Mouse (Mus musculus): Measurements from ENCODE around the gene Bckdhb. TPM values are rescaled to one million over a fixed set of nuclear protein-coding genes. Genes with fewer than 3 reads are reported as not detected.

Bckdhb gene
- polyA plus RNA-seq, 1 experiment: 5.4 TPM

DNA sequence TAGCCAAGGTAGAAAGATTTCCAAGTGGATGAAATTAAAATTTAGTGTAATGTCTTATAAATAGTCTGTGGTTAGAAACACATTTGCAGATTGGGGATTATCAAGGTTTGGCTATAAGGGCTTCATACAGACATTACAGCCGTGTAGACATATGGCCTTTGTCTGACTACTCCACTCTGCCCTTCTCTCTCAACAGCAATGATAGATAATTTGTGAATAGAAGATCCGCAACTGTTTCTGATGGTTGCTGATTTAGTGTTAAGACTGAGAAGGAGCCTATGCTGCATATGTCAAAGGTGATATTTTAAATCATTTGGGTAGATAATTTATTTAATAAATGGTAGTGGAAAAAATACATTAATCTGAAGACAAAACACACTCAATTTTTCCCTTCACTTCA, 115.4 kb downstream of the Bckdhb start:
- 97% methylated on average over 2 of the region's 2 CpGs for WGBS
- no peaks in the 10 kb centered on the region for H3K27me3 ChIP-seq (ENCODE audit: control insufficient read depth, insufficient read depth, low read length)
- no peaks in the 10 kb centered on the region for H3K4me1 ChIP-seq (ENCODE audit: control insufficient read depth, insufficient read depth, insufficient read length)
- no peaks in the 10 kb centered on the region for H3K36me3 ChIP-seq (ENCODE audit: control insufficient read depth, insufficient read depth, low read length)
- DNase-seq (ENCODE audit: low read depth in 1 of 2, low spot score in 2 of 2): no peak
- no peak overlapping the region for H3K4me3 ChIP-seq (ENCODE audit: extremely low read depth, insufficient read depth, insufficient read length)
- TF ChIP-seq POLR2A (IDR thresholded peaks at IDR 0.05; ENCODE audit: low read depth, low read length): no peak
- no peak for TF ChIP-seq CTCF (IDR thresholded peaks at IDR 0.05; ENCODE audit: extremely low read depth, insufficient read depth, insufficient read length, insufficient replicate concordance)
- no peak overlapping the region for H3K27ac ChIP-seq (ENCODE audit: insufficient read depth, low read length)

DNA sequence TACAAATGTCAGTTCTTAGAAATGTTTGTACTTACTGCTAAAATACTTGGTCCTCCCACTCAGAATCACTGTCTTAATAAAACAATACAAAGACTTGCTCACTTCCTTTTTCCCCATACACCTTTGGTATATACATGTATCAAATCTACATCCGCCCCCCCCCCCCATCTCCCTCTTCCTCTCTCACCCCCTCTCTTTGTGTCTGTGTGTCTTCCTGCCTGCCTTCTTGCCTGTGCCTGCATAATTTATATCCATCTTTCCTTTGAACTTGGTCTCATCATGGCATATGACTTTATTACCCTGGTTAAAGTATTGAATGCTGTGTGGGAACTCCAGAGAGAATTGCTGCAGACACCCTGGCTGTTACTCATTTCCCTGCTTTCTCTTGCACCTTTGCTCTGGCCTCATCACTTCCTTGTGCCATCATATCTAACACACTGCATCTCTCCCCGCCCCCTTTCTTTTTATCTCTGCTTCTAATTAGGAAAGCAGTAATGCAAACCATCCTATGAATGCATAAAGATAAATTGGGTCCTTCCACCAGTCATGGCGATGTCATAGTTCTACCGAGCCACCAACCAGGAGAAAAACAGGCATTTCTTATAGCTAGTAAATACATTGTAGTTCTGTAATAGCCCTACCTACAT, 116.8 kb downstream of the Bckdhb start:
- no peak for DNase-seq (ENCODE audit: low read depth in 1 of 2, low spot score in 2 of 2)
- 89% methylated on average over 3 of the region's 4 CpGs for WGBS
- Histone ChIP-seq H3K4me3 (ENCODE audit: extremely low read depth, insufficient read depth, insufficient read length) (no peak overlapping the region), H3K27me3 (ENCODE audit: control insufficient read depth, insufficient read depth, low read length) (no peaks in the 10 kb centered on the region), H3K36me3 (ENCODE audit: control insufficient read depth, insufficient read depth, low read length) (no peaks in the 10 kb centered on the region), H3K4me1 (ENCODE audit: control insufficient read depth, insufficient read depth, insufficient read length) (no peaks in the 10 kb centered on the region), H3K27ac (ENCODE audit: insufficient read depth, low read length) (no peak overlapping the region)
- TF ChIP-seq CTCF (IDR thresholded peaks at IDR 0.05; ENCODE audit: extremely low read depth, insufficient read depth, insufficient read length, insufficient replicate concordance): no peak

DNA sequence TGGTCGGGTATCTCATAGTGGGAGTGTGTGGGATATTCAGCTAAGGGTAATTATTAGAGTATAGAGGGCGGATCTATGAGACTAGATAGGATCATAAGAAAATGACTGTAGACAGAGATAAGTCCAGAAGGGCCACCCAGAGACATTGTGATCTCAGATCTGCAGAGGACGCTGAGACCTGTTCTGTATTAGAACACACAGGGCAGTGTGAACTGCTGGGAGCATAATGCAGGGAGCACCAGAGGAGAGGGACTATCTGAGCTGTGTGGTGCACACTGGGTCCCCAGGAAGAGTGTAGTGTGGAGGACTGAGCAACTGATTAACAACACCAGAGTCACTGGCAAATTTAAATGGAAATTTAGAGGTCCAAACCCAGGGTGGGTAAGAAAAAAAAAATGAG, 117.6 kb downstream of the Bckdhb start:
- Histone ChIP-seq H3K4me1 (ENCODE audit: control insufficient read depth, insufficient read depth, insufficient read length) (no peaks in the 10 kb centered on the region), H3K27ac (ENCODE audit: insufficient read depth, low read length) (no peak overlapping the region), H3K4me3 (ENCODE audit: extremely low read depth, insufficient read depth, insufficient read length) (no peak overlapping the region), H3K36me3 (ENCODE audit: control insufficient read depth, insufficient read depth, low read length) (no peaks in the 10 kb centered on the region), H3K27me3 (ENCODE audit: control insufficient read depth, insufficient read depth, low read length) (no peaks in the 10 kb centered on the region)
- WGBS: 86% methylated on average over 3 of the region's 3 CpGs
- TF ChIP-seq POLR2A (IDR thresholded peaks at IDR 0.05; ENCODE audit: low read depth, low read length) (no peak), CTCF (IDR thresholded peaks at IDR 0.05; ENCODE audit: extremely low read depth, insufficient read depth, insufficient read length, insufficient replicate concordance) (no peak)
- DNase-seq (ENCODE audit: low read depth in 1 of 2, low spot score in 2 of 2): no peak

DNA sequence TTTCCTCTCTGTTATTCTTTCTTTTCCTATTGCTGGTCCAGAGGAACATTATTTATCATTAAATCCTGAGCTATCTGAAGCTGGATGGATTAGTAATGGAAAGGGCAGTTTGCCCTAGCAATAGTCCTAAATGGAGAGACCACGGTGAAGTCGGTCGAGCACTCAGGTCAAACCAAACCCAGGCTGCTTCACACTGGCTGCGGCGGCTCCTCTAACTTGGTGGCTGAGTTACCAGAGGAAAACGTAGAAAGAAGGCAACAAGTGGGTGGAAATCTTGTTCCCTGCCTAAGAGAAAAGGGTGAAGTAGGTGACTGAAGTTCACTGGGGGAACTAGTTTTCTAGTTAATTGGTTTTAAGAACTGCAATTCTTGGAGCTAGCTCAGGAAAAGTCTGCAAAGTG, 119.2 kb downstream of the Bckdhb start:
- no peak for DNase-seq (ENCODE audit: low read depth in 1 of 2, low spot score in 2 of 2)
- no peak for TF ChIP-seq CTCF (IDR thresholded peaks at IDR 0.05; ENCODE audit: extremely low read depth, insufficient read depth, insufficient read length, insufficient replicate concordance)
- no peaks in the 10 kb centered on the region for H3K27me3 ChIP-seq (ENCODE audit: control insufficient read depth, insufficient read depth, low read length)
- no peak overlapping the region for H3K27ac ChIP-seq (ENCODE audit: insufficient read depth, low read length)
- no peak overlapping the region for H3K4me3 ChIP-seq (ENCODE audit: extremely low read depth, insufficient read depth, insufficient read length)
- no peaks in the 10 kb centered on the region for H3K36me3 ChIP-seq (ENCODE audit: control insufficient read depth, insufficient read depth, low read length)
- WGBS: 95% methylated on average over 6 of the region's 6 CpGs
- H3K4me1 ChIP-seq (ENCODE audit: control insufficient read depth, insufficient read depth, insufficient read length): no peaks in the 10 kb centered on the region

DNA sequence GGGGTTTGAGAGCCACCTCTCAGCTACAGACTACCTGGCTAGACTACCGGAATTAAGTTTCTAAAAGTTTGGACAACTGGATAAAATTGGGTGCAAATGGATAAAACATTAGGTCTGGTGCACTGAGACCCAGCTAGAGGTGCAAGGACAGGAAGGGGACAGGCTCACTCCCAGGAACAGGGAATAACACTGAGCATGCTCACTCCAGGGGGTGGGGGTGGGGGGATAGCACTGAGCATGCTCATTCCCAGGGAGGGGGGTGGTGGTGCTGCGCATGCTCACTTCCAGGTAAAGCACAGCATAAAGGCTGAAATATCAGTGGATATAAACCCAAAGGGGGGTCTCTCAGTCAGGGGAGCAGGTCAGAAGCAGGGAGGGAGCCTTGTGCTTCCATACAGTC, 120.7 kb downstream of the Bckdhb start:
- no peaks in the 10 kb centered on the region for H3K36me3 ChIP-seq (ENCODE audit: control insufficient read depth, insufficient read depth, low read length)
- no peaks in the 10 kb centered on the region for H3K27me3 ChIP-seq (ENCODE audit: control insufficient read depth, insufficient read depth, low read length)
- TF ChIP-seq POLR2A (IDR thresholded peaks at IDR 0.05; ENCODE audit: low read depth, low read length): no peak
- TF ChIP-seq CTCF (IDR thresholded peaks at IDR 0.05; ENCODE audit: extremely low read depth, insufficient read depth, insufficient read length, insufficient replicate concordance): no peak
- 95% methylated on average over 2 of the region's 2 CpGs for WGBS
- no peaks in the 10 kb centered on the region for H3K4me1 ChIP-seq (ENCODE audit: control insufficient read depth, insufficient read depth, insufficient read length)
- no peak overlapping the region for H3K27ac ChIP-seq (ENCODE audit: insufficient read depth, low read length)
- no peak for DNase-seq (ENCODE audit: low read depth in 1 of 2, low spot score in 2 of 2)
- H3K4me3 ChIP-seq (ENCODE audit: extremely low read depth, insufficient read depth, insufficient read length): no peak overlapping the region

DNA sequence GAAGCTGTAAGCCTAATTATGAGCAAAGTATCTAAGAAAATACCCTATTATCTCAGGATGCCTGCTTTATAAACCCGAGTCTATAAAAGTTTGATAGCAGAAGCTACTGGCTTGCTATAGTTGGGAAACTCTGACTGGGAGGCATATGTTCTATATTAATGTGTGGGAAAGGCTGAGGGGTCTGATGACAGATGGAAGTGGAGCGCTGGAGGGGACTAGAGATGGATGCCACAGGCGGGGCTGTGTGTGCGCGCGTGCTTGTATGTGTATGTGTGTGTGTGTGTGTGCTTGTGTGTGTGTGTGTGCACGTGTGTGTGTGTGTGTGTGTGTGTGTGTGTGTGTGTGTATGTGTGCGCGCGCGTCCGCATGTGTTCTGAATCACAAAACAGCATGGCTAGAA, 121.4 kb downstream of the Bckdhb start:
- WGBS: 95% methylated on average over 12 of the region's 12 CpGs

DNA sequence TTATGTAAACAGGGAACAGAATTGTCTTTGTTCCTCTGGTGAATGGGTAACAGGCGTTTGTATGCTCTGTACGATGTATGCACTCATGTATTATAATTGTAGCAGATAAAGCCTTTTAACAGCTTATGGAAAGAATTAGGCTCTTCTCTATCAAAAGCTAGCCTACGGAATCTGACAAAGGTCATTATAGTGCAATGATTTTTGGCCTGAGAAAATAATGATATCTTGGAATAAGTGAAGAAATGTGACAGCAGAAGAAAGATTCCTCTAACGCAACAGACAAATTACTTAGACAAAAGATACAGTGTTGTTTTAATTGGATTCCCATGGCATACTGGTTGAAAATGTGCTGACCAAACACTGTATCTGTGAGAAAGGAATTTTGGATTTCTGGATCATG, 122.0 kb downstream of the Bckdhb start:
- TF ChIP-seq POLR2A (IDR thresholded peaks at IDR 0.05; ENCODE audit: low read depth, low read length) (no peak), CTCF (IDR thresholded peaks at IDR 0.05; ENCODE audit: extremely low read depth, insufficient read depth, insufficient read length, insufficient replicate concordance) (no peak)
- no peak for DNase-seq (ENCODE audit: low read depth in 1 of 2, low spot score in 2 of 2)
- H3K27ac ChIP-seq (ENCODE audit: insufficient read depth, low read length): no peak overlapping the region
- H3K36me3 ChIP-seq (ENCODE audit: control insufficient read depth, insufficient read depth, low read length): no peaks in the 10 kb centered on the region
- H3K4me3 ChIP-seq (ENCODE audit: extremely low read depth, insufficient read depth, insufficient read length): no peak overlapping the region
- 92% methylated on average over 4 of the region's 4 CpGs for WGBS
- H3K27me3 ChIP-seq (ENCODE audit: control insufficient read depth, insufficient read depth, low read length): no peaks in the 10 kb centered on the region
- H3K4me1 ChIP-seq (ENCODE audit: control insufficient read depth, insufficient read depth, insufficient read length): no peaks in the 10 kb centered on the region

More for the DNA sequence above, 121.4 kb downstream of the Bckdhb start:
- no peak overlapping the region for H3K4me3 ChIP-seq (ENCODE audit: extremely low read depth, insufficient read depth, insufficient read length)
- TF ChIP-seq POLR2A (IDR thresholded peaks at IDR 0.05; ENCODE audit: low read depth, low read length): no peak
- no peak for TF ChIP-seq CTCF (IDR thresholded peaks at IDR 0.05; ENCODE audit: extremely low read depth, insufficient read depth, insufficient read length, insufficient replicate concordance)
- no peaks in the 10 kb centered on the region for H3K27me3 ChIP-seq (ENCODE audit: control insufficient read depth, insufficient read depth, low read length)
- DNase-seq (ENCODE audit: low read depth in 1 of 2, low spot score in 2 of 2): no peak
- no peaks in the 10 kb centered on the region for H3K4me1 ChIP-seq (ENCODE audit: control insufficient read depth, insufficient read depth, insufficient read length)
- no peak overlapping the region for H3K27ac ChIP-seq (ENCODE audit: insufficient read depth, low read length)
- no peaks in the 10 kb centered on the region for H3K36me3 ChIP-seq (ENCODE audit: control insufficient read depth, insufficient read depth, low read length)

Measured in spleen, adult 2 months (tissue).